Mouse (Mus musculus) limb, embryonic 14.5 days (tissue): Measurements from ENCODE around the gene Hapln3. TPM values are rescaled to one million over a fixed set of nuclear protein-coding genes. Genes with fewer than 3 reads are reported as not detected.

Experiments used
- ATAC-seq: fragments of 200-750 bp; cut with Nextera tagmentation; 2 replicates; pipeline ENCODE4 v1.8.0; 2017; ENCODE audit warnings: low read depth, moderate number of reproducible peaks, moderate TSS enrichment; ENCODE audit not compliant: low FRiP score
- DNase-seq: peaks from one replicate; pipeline ENCODE4 v3.0.0-alpha.2; 2015; ENCODE audit warnings: low spot score
- H3K27ac ChIP-seq: fragments of 300-500 bp; sonication (generic); replicated peaks from 2 replicates; pipeline ENCODE4 v1.5.1; 2014; ENCODE audit warnings: low read depth, mild to moderate bottlenecking, low read length, moderate library complexity, mixed read lengths
- H3K27me3 ChIP-seq: fragments of 300-500 bp; sonication (generic); 2 replicates; pipeline ENCODE4 v1.6.1; 2014; ENCODE audit warnings: low read length, mixed read lengths; ENCODE audit not compliant: control insufficient read depth, insufficient read depth
- H3K36me3 ChIP-seq: fragments of 300-500 bp; sonication (generic); 2 replicates; pipeline ENCODE4 v1.6.1; 2014; ENCODE audit warnings: mild to moderate bottlenecking, low read length, moderate library complexity, mixed read lengths; ENCODE audit not compliant: control insufficient read depth, insufficient read depth
- H3K4me1 ChIP-seq: fragments of 300-500 bp; sonication (generic); 2 replicates; pipeline ENCODE4 v1.6.1; 2014; ENCODE audit warnings: antibody characterized with exemption, low read length, mixed read lengths; ENCODE audit not compliant: control insufficient read depth, insufficient read depth
- H3K4me2 ChIP-seq: fragments of 300-500 bp; sonication (generic); replicated peaks from 2 replicates; pipeline ENCODE4 v1.6.1; 2014; ENCODE audit warnings: low read depth, mild to moderate bottlenecking, low read length, moderate library complexity; ENCODE audit not compliant: severe bottlenecking
- H3K4me3 ChIP-seq: fragments of 300-500 bp; sonication (generic); replicated peaks from 2 replicates; pipeline ENCODE4 v1.5.1; 2014; ENCODE audit warnings: low read length
- H3K9ac ChIP-seq: fragments of 300-500 bp; sonication (generic); 2 replicates; pipeline ENCODE4 v1.6.1; 2014; ENCODE audit warnings: mild to moderate bottlenecking, low read depth, low read length, moderate library complexity; ENCODE audit not compliant: severe bottlenecking
- H3K9me3 ChIP-seq: fragments of 300-500 bp; sonication (generic); 2 replicates; pipeline ENCODE4 v1.6.1; 2016; ENCODE audit warnings: low read length; ENCODE audit not compliant: control insufficient read depth
- POLR2A ChIP-seq: fragments of 200-500 bp; IDR thresholded peaks from 2 replicates; pipeline ENCODE4 v1.8.0; 2012; ENCODE audit warnings: inconsistent platforms, mild to moderate bottlenecking, moderate library complexity, borderline replicate concordance; ENCODE audit not compliant: insufficient read depth, insufficient read length; ENCODE audit errors: extremely low read depth
- WGBS: fragments of 180-500 bp; shearing (Covaris S2); extraction: QIAGEN DNeasy Blood & Tissue Kit; methylation state at CpG from one replicate; pipeline ENCODE4 v1.1.7; 2014; 5-methylcytosine and 5-hydroxymethylcytosine counted together
- polyA plus RNA-seq, 2 experiments: library from polyadenylated mRNA; depleted of rRNA in 1 of 2; stranded (reverse) in 1 of 2; unstranded in 1 of 2; fragments of >200 nt; fragmentation: Nextera tagmentation in 1 of 2; extraction: Ambion mirVana in 1 of 2; gene quantifications; 2 replicates each; pipeline versions ENCODE4 v1.2.1 to v1.2.3; 2012 to 2014

Gene Hapln3
- polyA plus RNA-seq, 2 experiments, result 1.5 to 2.3 TPM

GRCm38 (mm10) chr7:79149522-79149921, 18.7 kb upstream of the Hapln3 start:
- H3K27me3 ChIP-seq, result no peaks in the 10 kb centered on the region
- H3K4me3 ChIP-seq, result no peak overlapping the region
- H3K27ac ChIP-seq, result no peak overlapping the region
- 61% methylated on average over 6 of the region's 6 CpGs for WGBS
- no peak for DNase-seq
- no peak for ATAC-seq
- no peak overlapping the region for H3K4me2 ChIP-seq
- no peak for TF ChIP-seq POLR2A
- H3K4me1 ChIP-seq, result peaks cover 16% of the 10 kb centered on the region; the same call in 1 of the 2 replicates
- no peak overlapping the region for H3K9ac ChIP-seq
- peaks cover 7% of the 10 kb centered on the region for H3K36me3 ChIP-seq
- no peaks in the 10 kb centered on the region for H3K9me3 ChIP-seq

GRCm38 (mm10) chr7:79148711-79149266, 18.0 kb upstream of the Hapln3 start, which contains the start of gene Mfge8:
Gene Mfge8, minus strand, starts transcription at chr7:79149060.
- 4% methylated on average over 39 of the region's 39 CpGs for WGBS
- ATAC-seq (peak; percentile 97), DNase-seq (peak; percentile 85)
- H3K4me3 ChIP-seq, result peak within 1 kb of the TSS; percentile 70
- H3K27me3 ChIP-seq, result no peaks in the 10 kb centered on the region
- H3K4me2 ChIP-seq, result peak within 1 kb of the TSS; percentile 90
- peak within 1 kb of the TSS; percentile 67; the same call in 1 of the 2 replicates for H3K27ac ChIP-seq
- H3K4me1 ChIP-seq, result peaks cover 16% of the 10 kb centered on the region; the same call in 1 of the 2 replicates
- H3K9ac ChIP-seq, result peak within 1 kb of the TSS; percentile 70
- H3K36me3 ChIP-seq, result peaks cover 14% of the 10 kb centered on the region
- 0 out of 2 replicates have a peak, but pooled peaks have one; percentile 43 for TF ChIP-seq POLR2A
- no peaks in the 10 kb centered on the region for H3K9me3 ChIP-seq

GRCm38 (mm10) chr7:79147931-79148653, 17.3 kb upstream of the Hapln3 start:
- H3K27ac ChIP-seq, result 0 out of 2 replicates have a peak overlapping the region, but pooled peaks have one; percentile 67
- H3K4me3 ChIP-seq, result peak overlapping the region; percentile 70
- H3K27me3 ChIP-seq, result no peaks in the 10 kb centered on the region
- peak overlapping the region; percentile 90 for H3K4me2 ChIP-seq
- no peaks in the 10 kb centered on the region for H3K9me3 ChIP-seq
- peaks cover 21% of the 10 kb centered on the region for H3K36me3 ChIP-seq
- DNase-seq, result no peak
- ATAC-seq, result peak; percentile 3; the same call in 1 of the 2 replicates
- 0% methylated on average over 14 of the region's 20 CpGs for WGBS
- TF ChIP-seq POLR2A, result no peak
- H3K4me1 ChIP-seq, result peaks cover 16% of the 10 kb centered on the region; the same call in 1 of the 2 replicates
- peak overlapping the region; percentile 70 for H3K9ac ChIP-seq

GRCm38 (mm10) chr7:79147011-79147837, 16.4 kb upstream of the Hapln3 start:
- no peak overlapping the region for H3K27ac ChIP-seq
- DNase-seq, result no peak
- H3K4me3 ChIP-seq, result peak overlapping the region; percentile 70
- H3K4me2 ChIP-seq, result peak overlapping the region; percentile 90
- 37% methylated on average over 12 of the region's 12 CpGs for WGBS
- H3K9me3 ChIP-seq, result no peaks in the 10 kb centered on the region
- H3K27me3 ChIP-seq, result no peaks in the 10 kb centered on the region
- peak overlapping the region; percentile 70; the same call in 1 of the 2 replicates for H3K9ac ChIP-seq
- H3K4me1 ChIP-seq, result peaks cover 16% of the 10 kb centered on the region; the same call in 1 of the 2 replicates
- TF ChIP-seq POLR2A, result no peak
- no peak for ATAC-seq
- H3K36me3 ChIP-seq, result peaks cover 24% of the 10 kb centered on the region

GRCm38 (mm10) chr7:79140897-79141296, 10.1 kb upstream of the Hapln3 start:
- Histone ChIP-seq H3K4me3 (no peak overlapping the region), H3K9me3 (no peaks in the 10 kb centered on the region), H3K4me1 (no peaks in the 10 kb centered on the region), H3K4me2 (no peak overlapping the region), H3K9ac (no peak overlapping the region), H3K36me3 (peaks cover 58% of the 10 kb centered on the region), H3K27me3 (no peaks in the 10 kb centered on the region), H3K27ac (no peak overlapping the region)
- TF ChIP-seq POLR2A, result no peak
- ATAC-seq (0 out of 2 replicates have a peak, but pooled peaks have one; percentile 18), DNase-seq (peak; percentile 54)
- WGBS, result 44% methylated on average over 8 of the region's 8 CpGs
